Mouse (Mus musculus): Measurements from ENCODE around the gene Cenpa.
"Not testable (repeated sequence)": the region's sequence is repeated elsewhere in the genome, so short reads cannot be mapped to it uniquely, and the experiment has no call there.

Gene Cenpa

DNA sequence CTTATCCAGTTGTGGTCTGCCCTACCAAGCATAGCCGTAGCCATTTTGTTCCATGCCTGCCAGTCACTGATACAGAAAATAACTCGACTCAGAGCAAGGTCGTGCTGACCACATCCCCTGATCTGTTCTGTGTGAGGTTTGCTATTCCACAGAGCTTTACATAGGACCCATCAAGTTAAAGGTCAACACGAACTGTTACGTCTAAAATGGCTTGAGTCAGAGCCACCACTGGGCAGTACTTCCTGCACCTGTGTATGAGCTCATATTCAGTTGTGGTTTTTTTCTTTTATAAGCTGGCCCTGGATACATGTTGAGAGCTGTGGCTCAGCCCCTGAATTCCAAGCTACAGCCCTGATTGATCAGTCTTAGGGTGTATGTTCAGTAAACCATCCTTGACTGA lies 13.0 kb downstream of the Cenpa start:
- DNase-seq (ENCODE audit: low spot score in 2 of 2), result no peak

DNA sequence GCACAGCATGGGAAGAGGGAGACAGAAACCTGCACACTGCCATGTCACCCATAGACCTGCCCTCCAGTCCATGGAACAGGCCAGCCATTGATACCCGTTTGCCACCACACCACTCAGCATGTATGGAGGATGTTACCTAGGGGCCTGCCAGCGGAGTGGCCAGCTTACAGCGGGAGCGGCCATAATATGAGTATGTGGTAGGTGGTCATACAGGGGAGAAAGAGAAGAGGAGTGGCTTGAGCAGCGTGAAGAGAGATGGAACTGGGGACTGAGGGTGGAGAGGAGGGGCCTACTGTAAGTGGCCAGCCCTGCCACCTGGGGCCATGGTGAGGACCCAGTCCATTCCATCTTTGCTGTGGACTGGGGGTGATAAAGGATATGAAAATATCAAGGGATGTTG lies 15.4 kb downstream of the Cenpa start:
- no peak for DNase-seq (ENCODE audit: low spot score in 2 of 2)

DNA sequence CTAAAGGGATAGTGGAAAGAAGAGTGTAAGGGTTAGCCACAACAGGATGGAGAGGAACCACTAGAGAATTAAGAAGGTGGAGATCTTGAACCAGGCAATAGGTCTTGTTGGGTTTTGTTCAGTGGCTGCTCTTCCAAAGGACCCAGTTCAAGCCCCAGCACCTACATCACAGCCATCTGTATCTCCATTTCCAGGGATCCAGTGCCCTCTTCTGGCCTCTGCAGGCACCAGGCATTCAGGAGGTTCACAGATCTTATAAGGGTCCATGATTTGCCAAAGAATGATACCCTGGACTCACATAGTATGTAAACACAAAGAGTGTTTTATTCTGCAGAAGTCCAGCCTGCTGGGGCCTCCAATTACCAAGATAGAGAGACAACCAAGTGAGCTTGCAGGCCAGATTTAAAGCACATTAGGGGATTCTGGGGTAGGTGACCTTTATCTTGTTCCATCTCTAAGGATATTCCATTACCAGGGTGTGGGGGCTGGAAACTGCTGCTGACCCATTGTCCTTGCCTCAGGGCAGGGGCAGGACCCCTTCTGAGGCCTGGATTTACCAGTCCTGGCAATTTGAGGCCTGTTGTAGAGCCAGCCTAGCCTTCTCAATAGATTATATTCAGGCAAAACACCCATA lies 16.5 kb downstream of the Cenpa start:
- no peak for DNase-seq (ENCODE audit: low spot score in 2 of 2)

DNA sequence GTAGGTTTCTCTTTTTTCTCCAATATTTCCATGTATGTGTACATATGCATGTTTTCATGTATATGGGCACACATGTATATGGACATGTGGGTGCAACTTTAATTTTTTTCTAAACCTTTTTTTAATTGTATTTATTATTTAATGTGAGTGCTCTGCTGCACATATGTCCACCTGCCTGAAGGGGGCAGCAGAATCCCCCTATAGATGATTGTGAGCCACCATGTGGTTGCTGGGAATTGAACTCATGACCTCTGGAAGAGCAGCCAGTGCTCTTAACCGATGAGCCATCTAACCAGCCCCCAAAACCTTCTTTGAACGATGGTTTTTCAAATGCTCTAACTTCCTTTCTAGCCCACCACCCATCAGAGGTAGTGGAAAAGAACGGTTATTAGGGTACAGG lies 17.4 kb downstream of the Cenpa start:
- no peak for DNase-seq (ENCODE audit: low spot score in 2 of 2)

DNA sequence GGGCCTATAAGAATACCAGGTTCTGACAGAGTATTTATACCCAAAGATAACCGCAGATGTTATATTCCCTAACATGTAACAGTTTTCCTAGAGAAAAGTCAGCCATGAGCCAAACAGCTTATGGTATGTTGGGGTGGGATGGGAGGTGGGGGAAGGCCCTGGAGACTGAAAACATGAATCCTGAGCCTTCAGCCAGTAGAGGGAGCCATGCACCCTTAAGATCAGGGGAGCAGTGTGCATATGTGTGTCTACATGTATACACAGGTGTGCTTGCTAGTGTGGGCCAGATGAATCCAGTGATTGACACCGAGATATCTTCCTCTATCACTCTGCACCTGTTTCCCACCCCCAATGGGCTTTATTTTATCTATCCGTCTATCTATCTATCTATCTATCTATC lies 20.2 kb downstream of the Cenpa start:
- no peak for DNase-seq (ENCODE audit: low spot score in 2 of 2)

DNA sequence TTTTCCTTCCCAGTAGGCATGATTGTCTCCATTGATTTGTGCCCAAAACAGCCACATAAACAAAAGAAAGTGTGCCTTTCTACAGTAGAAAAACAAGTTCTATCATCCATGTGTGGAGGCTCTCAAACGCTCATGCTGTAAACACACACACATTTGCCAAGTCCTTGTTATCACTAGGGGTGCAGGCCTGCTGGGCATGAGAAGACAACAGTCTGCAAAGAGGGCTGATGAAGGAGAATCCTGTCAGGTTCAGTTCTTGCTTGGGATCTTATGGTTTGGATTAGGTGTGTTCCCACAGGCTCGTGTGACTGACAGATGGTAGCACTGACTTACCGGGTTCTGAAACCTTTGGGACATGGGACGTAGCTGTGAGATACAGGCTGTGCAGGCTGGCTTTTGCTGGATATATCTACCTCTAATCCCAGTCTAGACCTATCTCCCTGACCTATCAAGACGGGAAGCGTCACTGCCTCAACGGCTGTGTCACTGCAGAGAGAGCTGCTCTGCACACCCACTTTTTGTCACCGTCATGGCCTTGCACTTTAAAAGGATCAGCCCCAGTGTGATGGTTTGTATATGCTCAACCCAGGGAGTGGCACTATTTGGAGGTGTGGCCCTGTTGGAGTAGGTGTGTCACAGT lies 33.9 kb downstream of the Cenpa start:
- DNase-seq (ENCODE audit: low spot score in 2 of 2), result no peak

DNA sequence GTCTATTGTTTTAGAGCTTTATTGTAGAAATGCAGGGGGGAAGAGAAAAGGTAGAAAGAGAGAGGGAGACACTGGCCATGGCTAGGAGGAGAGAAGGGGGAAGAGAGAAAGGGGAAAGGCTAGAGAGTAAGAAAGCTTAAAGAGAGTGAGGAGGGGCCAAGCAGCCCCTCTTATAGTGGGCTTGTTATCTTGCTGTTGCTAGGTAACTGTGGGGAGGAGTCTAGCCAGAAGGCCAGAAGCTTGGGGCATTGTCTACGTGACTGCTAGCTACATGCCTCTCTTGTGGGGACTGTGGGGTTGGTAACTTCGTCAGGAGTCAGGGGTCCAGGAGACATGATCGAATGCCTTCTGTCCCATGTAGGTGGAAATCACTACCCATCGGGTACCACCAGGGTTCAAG lies 34.8 kb downstream of the Cenpa start:
- DNase-seq (ENCODE audit: low spot score in 2 of 2), result not testable (repeated sequence)

DNA sequence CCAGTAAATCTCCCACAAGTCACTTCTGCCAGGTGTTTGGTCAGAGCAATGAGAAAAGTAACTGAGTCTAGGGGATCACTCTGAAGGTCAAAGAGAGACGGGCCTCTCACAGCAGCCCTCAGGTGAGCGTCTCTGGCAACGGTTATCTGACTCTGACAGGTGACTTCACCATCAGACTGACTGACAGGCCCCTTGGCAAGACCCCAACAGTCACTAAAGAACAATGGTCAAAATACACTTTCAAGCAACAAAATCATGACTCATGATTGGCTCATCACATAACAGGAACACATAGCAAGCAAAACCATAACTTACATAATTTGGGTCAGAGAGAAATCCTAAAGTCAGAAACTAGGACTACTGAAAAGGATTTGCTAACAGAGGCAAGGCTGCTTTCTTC lies 35.3 kb downstream of the Cenpa start:
- no peak for DNase-seq (ENCODE audit: low spot score in 2 of 2)

DNA sequence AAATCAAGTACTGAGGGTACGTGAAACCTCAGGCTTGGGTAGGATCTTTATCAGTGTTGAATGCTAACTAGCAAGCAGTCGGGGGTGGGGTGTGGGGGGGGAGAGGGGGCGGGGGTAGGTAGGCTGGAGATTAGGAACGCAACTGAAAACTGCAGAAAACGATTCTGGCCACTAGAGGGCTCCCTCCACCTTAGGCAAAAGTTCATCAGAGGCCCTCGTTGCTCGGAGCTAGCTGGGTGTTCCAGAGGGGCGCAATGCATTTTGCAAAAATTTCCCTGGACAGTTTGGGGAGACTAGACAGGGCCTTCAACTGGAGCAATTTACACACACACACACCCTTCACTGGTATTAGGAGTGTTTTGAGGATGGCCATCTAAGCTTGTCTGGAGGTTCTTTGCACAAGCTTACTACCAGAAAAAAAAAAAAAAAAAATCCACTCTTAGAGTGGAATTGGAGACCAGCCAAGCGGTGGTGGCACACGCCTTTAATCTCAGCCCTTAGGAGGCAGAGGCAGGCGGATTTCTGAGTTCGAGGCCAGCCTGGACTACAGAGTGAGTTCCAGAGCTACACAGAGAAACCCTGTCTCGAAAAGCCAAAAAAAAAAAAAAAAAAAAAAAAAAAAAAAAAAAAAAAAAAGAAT lies 43.3 kb downstream of the Cenpa start:
- peak; percentile 57 to 79 for DNase-seq (ENCODE audit: low spot score in 2 of 2)

DNA sequence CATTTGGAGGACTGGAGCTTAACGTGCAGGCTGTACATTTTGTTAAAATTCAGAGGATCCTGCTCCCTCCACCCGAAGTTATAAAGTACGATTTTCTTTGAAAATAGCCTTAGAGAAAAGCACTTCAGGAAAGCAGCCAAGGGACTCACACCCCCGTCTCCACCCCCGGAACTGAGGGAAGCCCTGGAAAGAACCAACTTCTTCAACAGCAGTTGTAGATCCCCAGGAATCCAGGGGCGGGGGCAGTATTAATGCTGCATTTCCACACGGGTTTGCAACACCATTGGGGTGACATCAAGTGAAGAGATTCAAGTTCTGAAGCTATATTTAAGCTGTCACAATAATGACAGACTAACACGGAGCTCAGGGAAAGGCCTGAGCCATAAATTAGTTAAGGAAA lies 43.9 kb downstream of the Cenpa start:
- DNase-seq (ENCODE audit: low spot score in 2 of 2), result peak; percentile 39 to 57

DNA sequence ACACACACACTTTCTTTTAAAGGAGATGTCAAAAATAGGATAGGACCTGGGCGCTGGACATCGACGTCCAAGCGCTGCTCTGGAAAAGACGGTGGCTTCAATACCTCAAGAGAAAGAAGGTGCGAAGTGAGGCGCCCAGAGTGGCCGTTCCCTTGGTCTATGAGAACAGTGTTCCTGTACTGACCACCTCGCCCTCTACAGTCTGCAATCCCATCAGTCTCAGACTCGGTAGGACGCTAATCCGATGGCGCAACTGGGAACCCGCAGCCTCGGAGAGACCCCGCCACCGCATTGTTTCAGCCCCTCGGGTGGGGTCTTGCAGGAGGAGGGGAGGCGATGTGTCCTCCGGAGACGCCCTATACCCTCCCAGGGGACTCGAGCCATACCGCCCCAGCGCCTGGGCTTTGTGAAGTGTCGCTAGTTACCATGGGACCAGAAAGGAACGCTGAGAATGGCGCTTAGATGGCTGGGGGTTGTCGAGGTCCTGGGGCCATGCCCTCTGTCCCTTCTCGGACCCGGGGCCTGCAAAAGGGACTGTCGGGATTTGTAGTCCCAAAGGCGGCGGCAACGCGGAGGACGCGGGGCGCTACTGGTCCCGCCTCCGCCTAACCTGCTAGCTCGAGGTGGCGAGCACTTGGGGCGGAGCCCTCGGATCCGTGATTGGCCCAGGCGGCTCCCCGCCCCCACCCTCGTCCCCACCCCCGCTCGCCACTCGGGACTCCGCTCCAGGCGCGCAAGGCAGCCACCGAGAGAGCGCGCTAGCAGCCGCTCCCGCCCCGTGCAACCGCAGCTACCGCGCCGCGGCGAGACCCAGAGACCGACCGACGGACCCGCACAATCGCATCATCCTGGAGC lies 44.8 kb downstream of the Cenpa start, which contains the start of gene Dpysl5:
TSS of gene Dpysl5 (plus strand) at position 418 of the 855 bp plus-strand sequence.
- peak; percentile 83 to 87 for DNase-seq (ENCODE audit: low spot score in 2 of 2)

DNA sequence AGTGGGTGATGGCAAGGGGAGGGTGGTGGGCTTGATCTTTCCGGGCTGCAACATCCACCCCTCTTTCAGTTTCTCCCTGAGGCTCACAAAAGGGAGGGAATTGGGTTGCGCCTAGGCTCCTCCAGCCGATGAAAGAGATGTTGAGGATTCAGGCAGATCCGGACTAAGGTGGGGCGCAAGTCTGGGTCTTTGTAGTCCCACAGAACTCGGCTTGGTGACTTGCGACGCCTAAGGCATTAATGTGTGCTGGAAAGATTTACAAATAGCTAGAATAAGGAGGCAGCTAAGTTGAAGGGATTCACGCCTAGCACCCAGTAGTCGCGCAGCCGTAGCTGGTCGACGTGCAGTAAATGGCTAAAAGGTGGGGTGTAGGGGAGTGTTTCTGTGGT lies 45.4 kb downstream of the Cenpa start:
- DNase-seq (ENCODE audit: low spot score in 2 of 2), result no peak

DNA sequence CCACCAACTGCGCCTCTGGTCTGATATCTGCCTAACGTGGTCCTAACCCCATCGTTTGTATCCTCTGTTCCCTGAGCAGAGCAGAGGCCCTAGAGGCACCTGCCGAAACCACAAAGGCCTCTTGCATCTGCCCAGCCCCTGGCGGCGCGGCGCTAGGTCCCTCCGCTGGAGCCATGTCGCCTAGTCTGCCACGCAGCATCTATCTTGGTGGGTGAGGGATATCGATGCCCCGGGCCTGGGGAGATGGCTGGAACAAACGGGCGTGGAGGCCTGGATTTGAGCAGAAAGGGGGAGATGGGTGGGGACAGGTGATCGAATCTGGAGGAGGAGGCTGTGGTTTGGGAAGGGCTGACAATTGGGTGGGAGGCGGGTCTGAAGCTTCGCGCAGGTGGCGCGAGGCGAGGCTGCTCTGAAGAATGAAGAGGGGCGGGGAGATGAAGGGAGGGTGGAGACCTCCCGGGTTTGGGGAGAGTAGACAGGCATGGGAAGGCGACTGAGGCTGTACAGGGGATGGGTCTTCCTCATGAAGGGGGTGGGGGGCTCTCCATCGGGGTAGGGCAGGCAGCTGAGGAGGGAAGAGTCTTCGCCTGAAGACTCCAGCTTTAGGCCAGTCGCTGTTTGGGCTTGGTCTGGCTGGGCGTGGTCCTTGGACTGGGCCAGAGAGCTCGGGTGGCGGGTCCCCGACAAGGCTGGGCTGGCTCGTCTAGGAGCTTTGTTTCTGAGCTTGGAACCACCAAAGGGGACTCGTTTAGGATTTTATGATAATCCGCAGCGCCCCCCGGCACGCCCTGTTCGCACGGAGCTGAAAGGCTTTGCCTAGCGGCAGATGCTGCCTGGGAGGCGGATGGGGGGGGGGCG lies 46.1 kb downstream of the Cenpa start:
- peak in 1 of 2 experiments; percentile 48 for DNase-seq (ENCODE audit: low spot score in 2 of 2)

DNA sequence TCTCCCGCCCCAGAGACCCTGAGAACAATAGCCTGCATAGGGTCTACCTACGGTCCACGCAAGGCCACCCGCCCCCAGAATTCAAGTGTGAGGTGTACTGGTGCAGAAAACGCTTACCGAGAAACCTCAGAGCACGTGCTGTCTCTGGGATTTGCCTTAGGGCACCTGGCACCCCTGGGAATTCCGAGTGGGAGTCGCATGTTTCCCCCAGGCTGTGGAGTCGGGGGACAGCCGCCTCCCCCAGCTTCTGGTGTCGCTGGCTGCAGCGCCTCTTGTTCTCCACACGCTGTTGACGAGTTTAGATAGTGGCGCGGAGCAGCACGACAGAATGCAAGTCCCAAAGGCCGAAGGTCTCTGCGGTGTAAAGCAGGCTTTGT lies 46.7 kb downstream of the Cenpa start:
- DNase-seq (ENCODE audit: low spot score in 2 of 2), result peak in 1 of 2 experiments; percentile 40

DNA sequence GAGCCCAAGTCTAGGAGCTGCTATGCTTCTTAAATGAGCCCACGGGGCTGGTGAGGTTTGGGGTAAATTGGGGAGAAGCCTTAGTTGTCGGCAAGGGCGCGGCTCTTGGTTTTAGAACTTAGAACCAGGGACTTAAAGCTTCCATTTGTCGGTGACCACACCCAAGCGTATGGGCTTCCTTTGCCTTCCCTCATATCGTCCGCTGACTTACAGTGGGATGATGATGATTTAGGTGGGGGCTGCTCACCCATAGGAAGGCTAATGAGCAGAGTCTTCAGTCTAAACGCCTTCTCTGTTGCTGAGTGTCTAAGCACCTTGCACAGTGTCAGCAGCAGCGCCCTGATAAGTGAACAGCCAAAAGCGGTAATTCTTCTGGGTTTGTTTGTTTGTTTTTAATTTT lies 47.1 kb downstream of the Cenpa start:
- DNase-seq (ENCODE audit: low spot score in 2 of 2), result no peak

DNA sequence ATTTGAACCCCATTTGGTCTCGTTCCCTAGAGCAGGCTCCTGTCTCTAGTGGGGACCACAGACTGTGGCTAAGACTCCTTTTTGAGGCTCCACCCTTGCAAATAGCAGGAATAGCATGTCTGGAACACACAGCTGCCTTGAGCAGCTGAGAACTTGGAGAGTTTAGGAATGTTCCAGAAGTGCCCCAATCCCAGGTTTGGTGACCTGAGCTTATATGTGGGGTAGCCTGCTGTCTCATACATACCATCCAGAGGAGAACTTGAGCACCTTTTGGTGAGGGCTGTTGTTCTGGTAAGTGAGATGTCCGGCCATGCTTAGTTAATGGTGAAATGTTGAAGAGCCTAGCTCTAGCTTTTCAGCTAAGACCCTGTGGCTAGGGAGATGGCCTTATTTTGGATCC lies 49.7 kb downstream of the Cenpa start:
- no peak for DNase-seq (ENCODE audit: low spot score in 2 of 2)

DNA sequence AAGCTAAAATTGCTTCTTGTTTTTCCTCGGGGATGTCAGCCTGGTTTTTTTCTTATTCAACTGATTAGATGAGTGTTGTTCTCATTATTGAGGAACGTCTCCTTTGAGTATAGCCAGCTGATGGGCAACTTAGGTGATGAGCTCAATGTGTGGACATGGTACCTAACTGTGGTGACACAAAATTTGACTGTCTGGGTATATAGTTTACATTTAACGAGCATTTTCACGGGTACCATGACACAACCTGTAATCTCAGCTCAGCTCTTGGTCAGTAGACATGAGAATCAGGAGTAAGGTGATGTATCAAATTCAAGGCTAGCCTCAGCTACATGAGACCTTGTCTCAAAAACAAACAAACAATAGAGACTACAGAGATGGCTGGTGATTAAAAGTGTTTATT lies 50.9 kb downstream of the Cenpa start:
- DNase-seq (ENCODE audit: low spot score in 2 of 2), result no peak

DNA sequence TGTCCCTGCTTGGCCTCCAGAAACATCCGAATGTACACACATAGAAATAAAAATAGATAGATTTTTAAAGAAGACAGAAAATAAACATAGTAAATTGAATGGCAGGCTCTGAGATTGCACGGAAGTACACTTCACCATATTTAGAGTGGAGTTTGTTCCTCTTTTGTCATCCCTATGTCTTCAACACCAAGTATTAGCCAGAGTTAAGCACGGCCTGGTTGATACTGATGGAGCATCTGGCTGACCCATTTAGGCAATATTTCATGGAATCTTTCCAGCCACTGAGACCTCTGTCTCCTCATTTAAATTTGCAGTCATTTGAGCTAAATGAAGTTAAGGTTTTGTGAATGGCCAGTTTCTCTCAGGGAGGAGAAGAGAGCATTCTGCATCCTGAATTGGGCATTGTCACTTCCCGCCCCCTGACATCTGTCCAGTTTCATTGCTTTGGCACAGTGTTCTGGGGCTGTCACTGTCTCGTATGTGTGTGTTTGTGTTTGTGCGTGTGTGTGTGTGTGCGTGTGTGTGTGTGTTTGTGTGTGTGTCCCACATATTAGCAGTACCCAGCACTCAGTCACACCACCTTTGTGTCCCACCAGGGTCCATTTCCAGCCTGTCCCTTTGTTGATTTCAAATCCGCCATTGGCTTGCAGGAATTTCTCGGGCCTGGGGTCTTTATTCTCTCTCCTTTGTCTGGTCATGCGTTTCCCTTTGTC lies 51.6 kb downstream of the Cenpa start:
- peak in 1 of 2 experiments; percentile 35 for DNase-seq (ENCODE audit: low spot score in 2 of 2)

DNA sequence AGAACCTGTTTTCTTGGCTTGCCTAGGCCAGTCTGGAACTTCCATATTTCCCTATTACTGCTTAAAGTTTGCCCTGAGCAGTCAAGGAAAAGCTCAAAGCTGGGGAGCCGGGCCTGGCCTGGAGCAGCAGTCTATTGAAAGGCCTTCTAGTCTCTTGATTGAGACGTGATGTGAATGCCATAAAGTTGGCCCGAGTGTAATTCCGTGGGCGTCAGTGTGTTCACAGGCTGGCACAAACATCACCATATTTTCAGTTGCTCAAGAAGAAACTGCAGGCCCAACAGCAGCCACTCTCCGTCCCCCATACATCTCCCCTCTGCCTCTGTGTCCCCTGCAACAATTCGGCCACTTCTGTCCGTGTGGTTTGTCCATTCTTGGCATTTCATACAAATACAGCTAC lies 55.4 kb downstream of the Cenpa start:
- no peak for DNase-seq (ENCODE audit: low spot score in 2 of 2)
